14 mouse cellular contexts compared by ENCODE assay signal in the genomic region with DNA sequence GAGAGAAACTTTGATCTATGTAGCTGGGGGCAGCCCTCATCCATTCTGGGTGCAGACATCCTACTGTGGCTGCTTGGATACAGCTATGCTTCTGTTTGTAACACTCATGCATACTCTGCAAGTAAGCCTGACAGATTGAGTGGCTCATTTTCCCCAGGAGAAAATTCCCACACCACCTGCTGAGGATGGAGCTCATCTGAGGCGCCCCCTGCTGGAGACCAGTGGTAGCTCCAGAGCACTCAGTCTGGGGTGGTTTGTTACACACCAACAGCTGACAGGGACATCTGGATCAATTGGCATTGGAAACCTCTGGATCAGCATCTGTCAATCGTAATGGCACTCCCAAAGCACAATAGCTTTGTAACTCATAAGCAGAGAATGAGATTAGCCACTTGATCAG. TPM values are rescaled to one million over a fixed set of nuclear protein-coding genes. Genes with fewer than 3 reads are reported as not detected.
DNase-seq lines count a peak whose midpoint lies in the region; ATAC-seq and TF ChIP-seq lines count a peak whose summit lies in the region.
"Had no signal": no experiment of that assay in that cellular context is flagged by ENCODE, and none has a peak within 500 bp of the region (broad histone marks: within the 10 kb centered on the region; RNA-seq: fewer than 3 reads in every experiment).

No protein-coding gene starts in this region.

- no peaks in the 10 kb centered on the region for H3K4me1 ChIP-seq in intestine, postnatal 0 days (replicated peaks; ENCODE audit: control insufficient read depth, insufficient read depth, low read length)
- peaks cover 19% of the 10 kb centered on the region for H3K4me1 ChIP-seq in intestine, embryonic 16.5 days (ENCODE audit: control insufficient read depth, insufficient read depth, low read length)
- peaks cover 22% of the 10 kb centered on the region for H3K4me1 ChIP-seq in thymus, adult 2 months (replicated peaks; ENCODE audit: control insufficient read depth, insufficient read depth, low read length)
- H3K4me1 ChIP-seq in embryonic facial prominence, embryonic 10.5 days = peaks cover 82% of the 10 kb centered on the region
- H3K4me1 ChIP-seq in stomach, postnatal 0 days (replicated peaks; ENCODE audit: control insufficient read depth, insufficient read depth) = peaks cover 3% of the 10 kb centered on the region; the same call in 1 of the 2 replicates
- peaks cover 38% of the 10 kb centered on the region for H3K4me1 ChIP-seq in intestine, embryonic 15.5 days (replicated peaks)

- no peak overlapping the region for H3K4me2 ChIP-seq in intestine, postnatal 0 days (replicated peaks; ENCODE audit: low read depth)
- H3K4me2 ChIP-seq in intestine, embryonic 16.5 days (ENCODE audit: low read depth, low read length) = no peak overlapping the region
- H3K4me2 ChIP-seq in stomach, postnatal 0 days (replicated peaks; ENCODE audit: low read depth) = no peak overlapping the region
- H3K4me2 ChIP-seq in intestine, embryonic 15.5 days (replicated peaks) = no peak overlapping the region
- H3K4me2 ChIP-seq: heart, embryonic 13.5 days had no signal

- peak; percentile 73 for TF ChIP-seq CTCF in intestine, postnatal 0 days (IDR thresholded peaks at IDR 0.05; ENCODE audit: low read depth)
- peak; percentile 76; the same call in 1 of the 2 replicates for TF ChIP-seq CTCF in thymus, adult 2 months (IDR thresholded peaks at IDR 0.05; ENCODE audit: borderline replicate concordance, control insufficient read depth, extremely low read depth, insufficient read depth, low read length, poor library complexity)
- peak; percentile 67 for TF ChIP-seq CTCF in stomach, postnatal 0 days (IDR thresholded peaks at IDR 0.05; ENCODE audit: low read depth)

- no peak for TF ChIP-seq EP300 in stomach, postnatal 0 days (optimal IDR thresholded peaks at IDR 0.05)

- no peak overlapping the region for H3K9ac ChIP-seq in intestine, postnatal 0 days (ENCODE audit: low read depth, low read length)
- no peak overlapping the region for H3K9ac ChIP-seq in intestine, embryonic 16.5 days (ENCODE audit: low read depth, low read length)
- H3K9ac ChIP-seq in stomach, postnatal 0 days (ENCODE audit: low read length) = no peak overlapping the region
- H3K9ac ChIP-seq in intestine, embryonic 15.5 days = no peak overlapping the region
- H3K9ac ChIP-seq: heart, embryonic 13.5 days had no signal

- WGBS in intestine, postnatal 0 days = 79% methylated on average over 2 of the region's 2 CpGs
- WGBS in intestine, embryonic 16.5 days = 80% methylated on average over 2 of the region's 2 CpGs
- 88% methylated on average over 2 of the region's 2 CpGs for WGBS in thymus, adult 2 months
- 70% methylated on average over 2 of the region's 2 CpGs for WGBS in embryonic facial prominence, embryonic 10.5 days
- 75% methylated on average over 2 of the region's 2 CpGs for WGBS in stomach, postnatal 0 days
- WGBS in intestine, embryonic 15.5 days = 74% methylated on average over 2 of the region's 2 CpGs

- H3K4me3 ChIP-seq in intestine, postnatal 0 days (ENCODE audit: low read depth, low read length) = no peak overlapping the region
- H3K4me3 ChIP-seq in intestine, embryonic 16.5 days (ENCODE audit: low read length) = no peak overlapping the region
- no peak overlapping the region for H3K4me3 ChIP-seq in thymus, adult 2 months (ENCODE audit: control insufficient read depth, insufficient read depth, low read length)
- H3K4me3 ChIP-seq in embryonic facial prominence, embryonic 10.5 days = no peak overlapping the region; the same call in 1 of the 2 replicates
- H3K4me3 ChIP-seq in stomach, postnatal 0 days (ENCODE audit: low read depth, low read length) = no peak overlapping the region
- H3K4me3 ChIP-seq in intestine, embryonic 15.5 days (replicated peaks) = no peak overlapping the region
- H3K4me3 ChIP-seq: heart, embryonic 13.5 days; midbrain, embryonic 10.5 days had no signal

- H3K27me3 ChIP-seq in intestine, postnatal 0 days (replicated peaks; ENCODE audit: control insufficient read depth, insufficient read depth, low read length) = no peaks in the 10 kb centered on the region
- no peaks in the 10 kb centered on the region for H3K27me3 ChIP-seq in intestine, embryonic 16.5 days (replicated peaks; ENCODE audit: control insufficient read depth, insufficient read depth, low read length)
- no peaks in the 10 kb centered on the region for H3K27me3 ChIP-seq in thymus, adult 2 months (ENCODE audit: control insufficient read depth, insufficient read depth, low read length)
- peaks cover 33% of the 10 kb centered on the region for H3K27me3 ChIP-seq in embryonic facial prominence, embryonic 10.5 days (replicated peaks; ENCODE audit: low read depth, poor library complexity, severe bottlenecking)
- H3K27me3 ChIP-seq in stomach, postnatal 0 days (ENCODE audit: control insufficient read depth, insufficient read depth, low read length) = no peaks in the 10 kb centered on the region
- no peaks in the 10 kb centered on the region for H3K27me3 ChIP-seq in intestine, embryonic 15.5 days (replicated peaks)
- H3K27me3 ChIP-seq: heart, embryonic 13.5 days; Patski had no signal

- ATAC-seq in intestine, postnatal 0 days = no peak
- no peak for ATAC-seq in intestine, embryonic 16.5 days
- no peak for ATAC-seq in stomach, postnatal 0 days (ENCODE audit: low FRiP score, low TSS enrichment)
- ATAC-seq in intestine, embryonic 15.5 days = no peak
- ATAC-seq: Patski had no signal

- TF ChIP-seq POLR2A in thymus, adult 2 months (IDR thresholded peaks at IDR 0.05; ENCODE audit: control insufficient read depth, extremely low read depth, insufficient read depth, low read length, poor library complexity) = no peak

- H3K36me3 ChIP-seq in intestine, postnatal 0 days (ENCODE audit: control insufficient read depth, insufficient read depth) = no peaks in the 10 kb centered on the region; the same call in 1 of the 2 replicates
- no peaks in the 10 kb centered on the region for H3K36me3 ChIP-seq in intestine, embryonic 16.5 days (ENCODE audit: control insufficient read depth, insufficient read depth, low read length)
- H3K36me3 ChIP-seq in thymus, adult 2 months (ENCODE audit: control insufficient read depth, insufficient read depth, low read length) = peaks cover 5% of the 10 kb centered on the region; the same call in 1 of the 2 replicates
- no peaks in the 10 kb centered on the region for H3K36me3 ChIP-seq in embryonic facial prominence, embryonic 10.5 days (replicated peaks)
- no peaks in the 10 kb centered on the region for H3K36me3 ChIP-seq in stomach, postnatal 0 days (ENCODE audit: control insufficient read depth, insufficient read depth, low read length)
- H3K36me3 ChIP-seq in intestine, embryonic 15.5 days = no peaks in the 10 kb centered on the region
- H3K36me3 ChIP-seq: heart, embryonic 13.5 days; midbrain, embryonic 10.5 days had no signal

- no peaks in the 10 kb centered on the region for H3K9me3 ChIP-seq in intestine, postnatal 0 days (ENCODE audit: control insufficient read depth)
- no peaks in the 10 kb centered on the region for H3K9me3 ChIP-seq in intestine, embryonic 16.5 days (ENCODE audit: control insufficient read depth, low read length)
- H3K9me3 ChIP-seq in embryonic facial prominence, embryonic 10.5 days = no peaks in the 10 kb centered on the region
- no peaks in the 10 kb centered on the region for H3K9me3 ChIP-seq in stomach, postnatal 0 days (ENCODE audit: control insufficient read depth, low read length)
- H3K9me3 ChIP-seq in intestine, embryonic 15.5 days = no peaks in the 10 kb centered on the region
- H3K9me3 ChIP-seq: heart, embryonic 13.5 days; midbrain, embryonic 10.5 days had no signal

- no peak for DNase-seq in thymus, adult 2 months
- no peak for DNase-seq in thymus, postnatal 10 days (ENCODE audit: low spot score in 2 of 2)
- DNase-seq in embryonic facial prominence, embryonic 10.5 days (ENCODE audit: low spot score) = no peak
- no peak for DNase-seq in stomach, postnatal 0 days (ENCODE audit: low spot score)
- no peak for DNase-seq in gastrocnemius, adult 18-20 months (ENCODE audit: low spot score)
- DNase-seq: cerebellum, adult 11-12 months had no signal

- H3K27ac ChIP-seq in intestine, postnatal 0 days (ENCODE audit: low read depth, low read length) = no peak overlapping the region
- no peak overlapping the region for H3K27ac ChIP-seq in intestine, embryonic 16.5 days (ENCODE audit: low read length)
- no peak overlapping the region for H3K27ac ChIP-seq in thymus, adult 2 months (ENCODE audit: control insufficient read depth, insufficient read depth, low read length)
- peak overlapping the region; percentile 85 for H3K27ac ChIP-seq in embryonic facial prominence, embryonic 10.5 days (replicated peaks)
- H3K27ac ChIP-seq in stomach, postnatal 0 days (replicated peaks) = no peak overlapping the region
- no peak overlapping the region for H3K27ac ChIP-seq in intestine, embryonic 15.5 days
- H3K27ac ChIP-seq: midbrain, embryonic 10.5 days had no signal

RNA-seq across cellular contexts. Expression of a gene that starts 37.5 kb away (rescaled TPM):
- 0.13 TPM in 1 of 2 replicates, not detected in the other for polyA plus RNA-seq in intestine, postnatal 0 days (2015; fragmentation: Nextera tagmentation; extraction: Ambion mirVana)
- polyA plus RNA-seq in intestine, embryonic 16.5 days (2015; fragmentation: Nextera tagmentation; extraction: Ambion mirVana) = 0.23 TPM in 1 of 2 replicates, not detected in the other
- polyA plus RNA-seq in thymus, adult 2 months (2012; rRNA removed) = 0.20 and 0.42 TPM in 2 replicates
- 0.30 TPM in 1 of 2 replicates, not detected in the other for polyA plus RNA-seq in embryonic facial prominence, embryonic 10.5 days (2016; fragmentation: Nextera tagmentation; extraction: Ambion mirVana)
- polyA plus RNA-seq in stomach, postnatal 0 days (2015; fragmentation: Nextera tagmentation; extraction: Ambion mirVana) = 0.08 TPM in 1 of 2 replicates, not detected in the other
- not detected in 2 replicates for polyA plus RNA-seq in intestine, embryonic 15.5 days (2015; fragmentation: Nextera tagmentation; extraction: Ambion mirVana)
- total RNA-seq in gastrocnemius, adult 18-20 months (2021) = not detected
- total RNA-seq: left cerebral cortex, postnatal 25 days had no signal
- polyA plus RNA-seq: heart, embryonic 13.5 days; midbrain, embryonic 10.5 days; stomach, embryonic 14.5 days had no signal

RNA-seq across cellular contexts. Expression of a gene that starts 38.9 kb away (rescaled TPM):
- polyA plus RNA-seq in intestine, postnatal 0 days (2015; fragmentation: Nextera tagmentation; extraction: Ambion mirVana) = 5.9 and 7.6 TPM in 2 replicates
- 4.1 and 5.2 TPM in 2 replicates for polyA plus RNA-seq in intestine, embryonic 16.5 days (2015; fragmentation: Nextera tagmentation; extraction: Ambion mirVana)
- polyA plus RNA-seq in thymus, adult 2 months (2012; rRNA removed) = 62.3 and 76.8 TPM in 2 replicates
- 1.7 and 2.3 TPM in 2 replicates for polyA plus RNA-seq in embryonic facial prominence, embryonic 10.5 days (2016; fragmentation: Nextera tagmentation; extraction: Ambion mirVana)
- polyA plus RNA-seq in stomach, postnatal 0 days (2015; fragmentation: Nextera tagmentation; extraction: Ambion mirVana) = 1.8 and 2.4 TPM in 2 replicates
- polyA plus RNA-seq in intestine, embryonic 15.5 days (2015; fragmentation: Nextera tagmentation; extraction: Ambion mirVana) = 4.6 and 4.7 TPM in 2 replicates
- total RNA-seq in gastrocnemius, adult 18-20 months (2021) = 10 to 100 TPM; 16.1 to 25.9 TPM

RNA-seq across cellular contexts. Expression of a gene that starts 48.6 kb away (rescaled TPM):
- 136 and 144 TPM in 2 replicates for polyA plus RNA-seq in intestine, postnatal 0 days (2015; fragmentation: Nextera tagmentation; extraction: Ambion mirVana)
- 76.7 and 86.4 TPM in 2 replicates for polyA plus RNA-seq in intestine, embryonic 16.5 days (2015; fragmentation: Nextera tagmentation; extraction: Ambion mirVana)
- polyA plus RNA-seq in thymus, adult 2 months (2012; rRNA removed) = 104 and 133 TPM in 2 replicates
- 49.6 and 54.9 TPM in 2 replicates for polyA plus RNA-seq in embryonic facial prominence, embryonic 10.5 days (2016; fragmentation: Nextera tagmentation; extraction: Ambion mirVana)
- polyA plus RNA-seq in stomach, postnatal 0 days (2015; fragmentation: Nextera tagmentation; extraction: Ambion mirVana) = 48.0 and 49.5 TPM in 2 replicates
- 58.0 and 76.0 TPM in 2 replicates for polyA plus RNA-seq in intestine, embryonic 15.5 days (2015; fragmentation: Nextera tagmentation; extraction: Ambion mirVana)
- total RNA-seq in gastrocnemius, adult 18-20 months (2021) = 10 to 100 TPM; 39.9 to 46.1 TPM

RNA-seq across cellular contexts. Expression of a gene that starts 48.8 kb away (rescaled TPM):
- polyA plus RNA-seq in intestine, postnatal 0 days (2015; fragmentation: Nextera tagmentation; extraction: Ambion mirVana) = 58.1 and 59.0 TPM in 2 replicates
- polyA plus RNA-seq in intestine, embryonic 16.5 days (2015; fragmentation: Nextera tagmentation; extraction: Ambion mirVana) = 22.4 and 27.4 TPM in 2 replicates
- 15.6 and 19.2 TPM in 2 replicates for polyA plus RNA-seq in thymus, adult 2 months (2012; rRNA removed)
- 4.6 and 5.2 TPM in 2 replicates for polyA plus RNA-seq in embryonic facial prominence, embryonic 10.5 days (2016; fragmentation: Nextera tagmentation; extraction: Ambion mirVana)
- polyA plus RNA-seq in stomach, postnatal 0 days (2015; fragmentation: Nextera tagmentation; extraction: Ambion mirVana) = 8.2 TPM in 2 replicates
- polyA plus RNA-seq in intestine, embryonic 15.5 days (2015; fragmentation: Nextera tagmentation; extraction: Ambion mirVana) = 17.1 and 18.8 TPM in 2 replicates
- total RNA-seq in gastrocnemius, adult 18-20 months (2021) = 1 to 10 TPM; 1.0 to 1.1 TPM
